Mouse (Mus musculus) forebrain, embryonic 14.5 days (tissue): ENCODE results near the gene Creb3l2. TPM values are rescaled to one million over a fixed set of nuclear protein-coding genes. Genes with fewer than 3 reads are reported as not detected.

Experiments used
- ATAC-seq: fragments of 200-750 bp; cut with Nextera tagmentation; 2 replicates; pipeline ENCODE4 v1.8.0; 2017; ENCODE audit warnings: mild to moderate bottlenecking, moderate library complexity
- DNase-seq: peaks from one replicate; pipeline ENCODE4 v3.0.0-alpha.2; 2015; ENCODE audit warnings: low spot score
- H3K27ac ChIP-seq: fragments of 300-500 bp; sonication (generic); 2 replicates; pipeline ENCODE4 v1.5.1; 2014; ENCODE audit warnings: low read depth, mild to moderate bottlenecking, control low read depth, low read length, moderate library complexity
- H3K27me3 ChIP-seq: fragments of 300-500 bp; sonication (generic); replicated peaks from 2 replicates; pipeline ENCODE4 v1.6.1; 2014; ENCODE audit warnings: low read length, control low read depth, mixed read lengths; ENCODE audit not compliant: control insufficient read depth, insufficient read depth
- H3K36me3 ChIP-seq: fragments of 300-500 bp; sonication (generic); 2 replicates; pipeline ENCODE4 v1.6.1; 2014; ENCODE audit warnings: low read length, control low read depth; ENCODE audit not compliant: control insufficient read depth, insufficient read depth
- H3K4me1 ChIP-seq: fragments of 300-500 bp; sonication (generic); 2 replicates; pipeline ENCODE4 v1.6.1; 2014; ENCODE audit warnings: antibody characterized with exemption, low read length, control low read depth; ENCODE audit not compliant: control insufficient read depth, insufficient read depth
- H3K4me2 ChIP-seq: fragments of 300-500 bp; sonication (generic); 2 replicates; pipeline ENCODE4 v1.6.1; 2014; ENCODE audit warnings: mild to moderate bottlenecking, control low read depth, low read length
- H3K4me3 ChIP-seq: fragments of 300-500 bp; sonication (generic); 2 replicates; pipeline ENCODE4 v1.5.1; 2014; ENCODE audit warnings: low read depth, low read length, control low read depth
- H3K9ac ChIP-seq: fragments of 300-500 bp; sonication (generic); 2 replicates; pipeline ENCODE4 v1.6.1; 2014; ENCODE audit warnings: mild to moderate bottlenecking, low read length, control low read depth, moderate library complexity
- H3K9me3 ChIP-seq: fragments of 300-500 bp; sonication (generic); replicated peaks from 2 replicates; pipeline ENCODE4 v1.6.1; 2016; ENCODE audit warnings: low read length, control low read depth, mixed read lengths; ENCODE audit not compliant: control insufficient read depth
- WGBS: fragments of 180-500 bp; shearing (Covaris S2); extraction: QIAGEN DNeasy Blood & Tissue Kit; methylation state at CpG from one replicate; pipeline ENCODE4 v1.1.7; 2014; 5-methylcytosine and 5-hydroxymethylcytosine counted together
- polyA plus RNA-seq: library from polyadenylated mRNA; unstranded; fragments of >200 nt; fragmentation: Nextera tagmentation; extraction: Ambion mirVana; gene quantifications from 2 replicates; pipeline ENCODE4 v1.2.1, GENCODE M21; 2014

The Creb3l2 gene
- polyA plus RNA-seq, 1 experiment from 2014 or later = 2.4 TPM

- no peak for DNase-seq
- Histone ChIP-seq H3K9ac (no peak overlapping the region), H3K36me3 (no peaks in the 10 kb centered on the region), H3K4me2 (no peak overlapping the region), H3K4me1 (peaks cover 4% of the 10 kb centered on the region; the same call in 1 of the 2 replicates), H3K27ac (no peak overlapping the region), H3K9me3 (no peaks in the 10 kb centered on the region), H3K27me3 (no peaks in the 10 kb centered on the region), H3K4me3 (no peak overlapping the region)
- 55% methylated on average over 11 of the region's 11 CpGs for WGBS
- ATAC-seq = no peak
Observed at GRCm38 (mm10) chr6:37365179-37365578, 76.8 kb downstream of the Creb3l2 start.

GRCm38 (mm10) chr6:37364361-37364760, 77.6 kb downstream of the Creb3l2 start:
- WGBS = 94% methylated on average over 8 of the region's 8 CpGs
- Histone ChIP-seq H3K4me2 (no peak overlapping the region), H3K9ac (no peak overlapping the region), H3K4me3 (no peak overlapping the region), H3K36me3 (no peaks in the 10 kb centered on the region), H3K4me1 (peaks cover 4% of the 10 kb centered on the region; the same call in 1 of the 2 replicates), H3K27ac (no peak overlapping the region), H3K9me3 (no peaks in the 10 kb centered on the region), H3K27me3 (no peaks in the 10 kb centered on the region)
- ATAC-seq (no peak), DNase-seq (no peak)

- Histone ChIP-seq H3K4me1 (peaks cover 4% of the 10 kb centered on the region; the same call in 1 of the 2 replicates), H3K4me3 (no peak overlapping the region), H3K36me3 (no peaks in the 10 kb centered on the region), H3K27ac (no peak overlapping the region), H3K4me2 (no peak overlapping the region), H3K9ac (0 out of 2 replicates have a peak overlapping the region, but pooled peaks have one; percentile 7), H3K27me3 (no peaks in the 10 kb centered on the region), H3K9me3 (no peaks in the 10 kb centered on the region)
- 14% methylated on average over 11 of the region's 11 CpGs for WGBS
- DNase-seq = peak; percentile 39
- peak; percentile 18; the same call in 1 of the 2 replicates for ATAC-seq
Observed at GRCm38 (mm10) chr6:37360813-37361385, 81.0 kb downstream of the Creb3l2 start.

GRCm38 (mm10) chr6:37354449-37355179, 87.3 kb downstream of the Creb3l2 start:
- Histone ChIP-seq H3K4me3 (no peak overlapping the region), H3K27me3 (no peaks in the 10 kb centered on the region), H3K4me2 (no peak overlapping the region), H3K4me1 (no peaks in the 10 kb centered on the region), H3K36me3 (no peaks in the 10 kb centered on the region), H3K27ac (no peak overlapping the region), H3K9me3 (no peaks in the 10 kb centered on the region), H3K9ac (0 out of 2 replicates have a peak overlapping the region, but pooled peaks have one; percentile 1)
- peak; percentile 66 for ATAC-seq
- DNase-seq = peak; percentile 94
- WGBS = 32% methylated on average over 17 of the region's 17 CpGs

DNA sequence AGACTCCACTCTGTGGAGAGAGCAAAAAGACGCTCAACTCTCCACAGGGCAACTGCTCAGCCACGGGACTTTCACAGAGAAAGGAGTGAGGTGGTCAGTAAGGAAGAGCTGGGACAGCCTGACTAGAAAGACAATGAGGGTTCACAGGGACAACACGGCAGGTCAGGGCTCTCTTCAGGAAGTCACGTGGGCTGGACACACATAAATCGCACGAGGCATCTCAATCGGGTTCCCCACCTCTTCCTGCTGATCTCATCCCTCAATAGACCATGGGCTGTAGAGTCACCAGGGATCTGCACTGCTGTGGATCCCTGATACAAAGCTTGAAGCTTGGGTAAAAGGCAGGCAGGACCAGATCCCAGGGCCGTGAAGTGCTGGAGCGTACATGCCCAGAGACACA, 88.3 kb downstream of the Creb3l2 start:
- WGBS = 92% methylated on average over 9 of the region's 9 CpGs
- no peak overlapping the region for H3K4me2 ChIP-seq
- no peak for ATAC-seq
- no peaks in the 10 kb centered on the region for H3K9me3 ChIP-seq
- H3K4me3 ChIP-seq = no peak overlapping the region
- DNase-seq = no peak
- H3K9ac ChIP-seq = no peak overlapping the region
- H3K36me3 ChIP-seq = no peaks in the 10 kb centered on the region
- H3K27ac ChIP-seq = no peak overlapping the region
- H3K4me1 ChIP-seq = no peaks in the 10 kb centered on the region
- H3K27me3 ChIP-seq = no peaks in the 10 kb centered on the region

GRCm38 (mm10) chr6:37351731-37352380, 90.1 kb downstream of the Creb3l2 start:
- Histone ChIP-seq H3K27ac (no peak overlapping the region), H3K36me3 (no peaks in the 10 kb centered on the region), H3K4me1 (no peaks in the 10 kb centered on the region), H3K27me3 (no peaks in the 10 kb centered on the region), H3K9ac (no peak overlapping the region; the same call in 1 of the 2 replicates), H3K4me3 (no peak overlapping the region), H3K4me2 (no peak overlapping the region), H3K9me3 (no peaks in the 10 kb centered on the region)
- DNase-seq (peak; percentile 84), ATAC-seq (peak; percentile 81)
- WGBS = 22% methylated on average over 10 of the region's 10 CpGs

GRCm38 (mm10) chr6:37350315-37350714, 91.6 kb downstream of the Creb3l2 start:
- no peaks in the 10 kb centered on the region for H3K4me1 ChIP-seq
- no peak overlapping the region for H3K9ac ChIP-seq
- no peak for ATAC-seq
- H3K27ac ChIP-seq = no peak overlapping the region
- no peaks in the 10 kb centered on the region for H3K27me3 ChIP-seq
- no peak overlapping the region for H3K4me2 ChIP-seq
- no peak for DNase-seq
- no peaks in the 10 kb centered on the region for H3K9me3 ChIP-seq
- 91% methylated on average over 8 of the region's 8 CpGs for WGBS
- H3K4me3 ChIP-seq = no peak overlapping the region
- no peaks in the 10 kb centered on the region for H3K36me3 ChIP-seq

- 84% methylated on average over 5 of the region's 5 CpGs for WGBS
Observed at GRCm38 (mm10) chr6:37347606-37348005, 94.3 kb downstream of the Creb3l2 start.

DNA sequence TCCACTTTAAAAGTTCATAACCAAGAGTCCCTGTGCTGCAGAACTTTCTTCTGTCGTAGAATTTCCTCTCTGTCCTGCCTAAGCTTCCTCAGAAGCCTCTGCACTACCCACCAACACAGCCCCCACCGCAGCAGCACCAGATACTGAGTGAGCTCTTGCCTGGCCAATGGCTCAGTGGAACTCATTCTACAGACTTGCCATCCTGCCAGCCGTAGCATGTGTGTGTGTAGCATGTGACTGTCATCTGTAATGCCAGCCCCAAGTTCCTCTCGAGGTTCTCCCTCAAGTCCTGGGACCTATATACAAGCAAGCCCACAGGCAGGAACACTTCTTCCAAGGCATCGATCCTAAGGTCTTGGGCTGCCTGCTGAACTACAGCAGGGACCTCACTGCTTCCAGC, 103.9 kb downstream of the Creb3l2 start:
- Histone ChIP-seq H3K27me3 (no peaks in the 10 kb centered on the region), H3K9me3 (no peaks in the 10 kb centered on the region), H3K4me2 (no peak overlapping the region), H3K4me3 (no peak overlapping the region), H3K27ac (no peak overlapping the region), H3K9ac (no peak overlapping the region), H3K4me1 (peaks cover 12% of the 10 kb centered on the region), H3K36me3 (no peaks in the 10 kb centered on the region)
- WGBS = 92% methylated on average over 5 of the region's 5 CpGs
- no peak for ATAC-seq
- DNase-seq = no peak

More at GRCm38 (mm10) chr6:37347606-37348005, 94.3 kb downstream of the Creb3l2 start:
- no peak for DNase-seq
- ATAC-seq = no peak
- Histone ChIP-seq H3K36me3 (no peaks in the 10 kb centered on the region), H3K4me3 (no peak overlapping the region), H3K4me2 (no peak overlapping the region), H3K9ac (no peak overlapping the region), H3K27ac (no peak overlapping the region), H3K9me3 (no peaks in the 10 kb centered on the region), H3K4me1 (no peaks in the 10 kb centered on the region), H3K27me3 (no peaks in the 10 kb centered on the region)
